Mouse (Mus musculus): Measurements from ENCODE around the gene AC170998.1. TPM values are rescaled to one million over a fixed set of nuclear protein-coding genes. Genes with fewer than 3 reads are reported as not detected.

Gene AC170998.1
- polyA plus RNA-seq (2015; fragmentation: Nextera tagmentation; extraction: Ambion mirVana), result 2.3 and 3.4 TPM in 2 replicates

DNA sequence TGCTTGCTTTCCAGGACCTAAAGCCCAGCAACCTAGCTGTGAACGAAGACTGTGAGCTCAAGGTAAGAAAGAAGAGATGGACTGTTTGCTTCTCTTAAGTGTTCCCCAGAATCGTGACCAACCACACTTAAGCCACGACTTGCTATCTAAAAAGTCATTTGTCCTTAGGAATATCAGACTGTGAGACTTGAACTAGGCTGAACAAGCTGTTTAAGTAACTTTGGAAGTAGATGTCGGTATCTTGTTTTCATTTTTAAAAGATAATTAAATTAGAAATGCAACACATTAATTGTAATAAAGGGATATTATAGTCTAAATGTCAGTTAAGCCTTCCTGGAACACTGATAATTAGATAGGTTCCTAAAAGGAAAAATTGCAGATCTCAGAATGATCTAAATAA, at the start of gene AC170998.1:
Gene AC170998.1, plus strand, starts transcription at position 301 of the 400 bp plus-strand sequence.
- H3K4me2 ChIP-seq (replicated peaks), result no peak within 1 kb of the TSS
- H3K4me1 ChIP-seq, result peaks cover 7% of the 10 kb centered on the region; the same call in 1 of the 2 replicates
- peaks cover 80% of the 10 kb centered on the region for H3K36me3 ChIP-seq
- no peak for ATAC-seq (ENCODE audit: insufficient number of reproducible peaks, low FRiP score, low TSS enrichment, low read depth)
- H3K4me3 ChIP-seq (replicated peaks), result no peak within 1 kb of the TSS
- no peak within 1 kb of the TSS for H3K9ac ChIP-seq
- no peaks in the 10 kb centered on the region for H3K27me3 ChIP-seq
- H3K27ac ChIP-seq (replicated peaks), result no peak within 1 kb of the TSS
- 91% methylated on average over 4 of the region's 4 CpGs for WGBS
- no peaks in the 10 kb centered on the region for H3K9me3 ChIP-seq (replicated peaks)

DNA sequence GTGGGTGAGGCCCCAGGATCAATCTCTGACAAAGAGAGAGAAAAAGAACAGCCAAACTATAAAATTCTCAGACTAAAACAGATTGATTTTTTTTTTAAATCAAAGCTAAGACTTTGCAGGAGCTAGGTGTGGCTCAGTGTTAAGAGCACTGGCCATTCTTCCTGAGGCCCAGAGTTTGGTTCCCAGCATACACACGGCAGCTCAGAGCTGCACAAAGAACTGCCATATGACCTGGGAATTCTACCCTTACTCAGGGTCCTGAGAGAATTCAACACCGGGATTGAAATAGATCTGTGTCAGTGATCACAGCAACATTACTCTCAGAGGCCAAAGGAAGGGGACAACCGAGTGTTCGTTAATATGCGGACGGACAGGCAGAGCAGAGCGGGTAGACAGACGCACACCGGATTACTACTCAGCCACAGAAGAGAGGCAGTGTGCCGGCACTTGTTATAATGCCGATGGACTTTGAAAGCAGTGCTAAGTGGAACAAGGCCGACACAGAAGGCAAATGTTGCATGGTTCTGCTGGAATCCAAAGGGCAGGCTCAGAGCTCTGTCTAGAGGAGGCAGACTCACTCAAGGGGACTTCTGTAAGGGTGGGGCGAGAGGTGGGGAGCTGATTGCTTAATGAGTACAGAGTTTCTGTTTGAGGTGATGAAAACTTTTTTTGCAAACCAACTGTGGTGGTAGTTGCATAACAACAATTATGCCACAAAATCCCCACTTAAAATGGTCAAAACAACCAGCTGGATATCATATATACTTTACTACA, 43.4 kb upstream of the AC170998.1 start:
- no peak for ATAC-seq (ENCODE audit: insufficient number of reproducible peaks, low FRiP score, low TSS enrichment, low read depth)
- 55% methylated on average over 13 of the region's 13 CpGs for WGBS
- no peak overlapping the region for H3K4me3 ChIP-seq (replicated peaks)
- no peaks in the 10 kb centered on the region for H3K9me3 ChIP-seq (replicated peaks)
- H3K4me2 ChIP-seq (replicated peaks), result no peak overlapping the region
- no peaks in the 10 kb centered on the region for H3K36me3 ChIP-seq
- H3K27ac ChIP-seq (replicated peaks), result no peak overlapping the region
- H3K27me3 ChIP-seq, result no peaks in the 10 kb centered on the region
- H3K4me1 ChIP-seq, result no peaks in the 10 kb centered on the region
- H3K9ac ChIP-seq, result no peak overlapping the region

DNA sequence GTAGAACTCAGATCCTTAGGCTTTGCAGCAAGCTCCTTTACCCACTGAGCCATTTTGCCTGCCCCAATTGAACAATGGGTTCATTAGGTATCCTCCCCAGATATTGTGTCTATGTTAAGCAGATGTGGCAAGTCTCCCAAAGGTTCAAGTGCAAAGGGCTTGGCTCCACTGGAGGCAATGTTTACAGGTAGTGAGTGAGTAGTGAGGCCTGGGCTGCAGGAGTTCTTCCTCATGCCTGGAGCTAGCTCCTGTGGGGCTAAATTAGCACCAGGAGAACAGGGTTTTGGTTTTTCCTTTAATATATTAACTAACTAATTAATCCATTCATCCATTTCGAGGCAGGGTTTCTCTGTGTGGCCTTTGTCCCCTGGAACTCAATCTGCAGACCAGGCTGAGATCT, 42.3 kb upstream of the AC170998.1 start:
- Histone ChIP-seq H3K36me3 (no peaks in the 10 kb centered on the region), H3K4me1 (no peaks in the 10 kb centered on the region), H3K9me3 (replicated peaks) (no peaks in the 10 kb centered on the region), H3K4me3 (replicated peaks) (no peak overlapping the region), H3K27ac (replicated peaks) (no peak overlapping the region), H3K4me2 (replicated peaks) (no peak overlapping the region), H3K27me3 (no peaks in the 10 kb centered on the region), H3K9ac (no peak overlapping the region)
- 48% methylated on average over 1 of the region's 1 CpGs for WGBS
- no peak for ATAC-seq (ENCODE audit: insufficient number of reproducible peaks, low FRiP score, low TSS enrichment, low read depth)

DNA sequence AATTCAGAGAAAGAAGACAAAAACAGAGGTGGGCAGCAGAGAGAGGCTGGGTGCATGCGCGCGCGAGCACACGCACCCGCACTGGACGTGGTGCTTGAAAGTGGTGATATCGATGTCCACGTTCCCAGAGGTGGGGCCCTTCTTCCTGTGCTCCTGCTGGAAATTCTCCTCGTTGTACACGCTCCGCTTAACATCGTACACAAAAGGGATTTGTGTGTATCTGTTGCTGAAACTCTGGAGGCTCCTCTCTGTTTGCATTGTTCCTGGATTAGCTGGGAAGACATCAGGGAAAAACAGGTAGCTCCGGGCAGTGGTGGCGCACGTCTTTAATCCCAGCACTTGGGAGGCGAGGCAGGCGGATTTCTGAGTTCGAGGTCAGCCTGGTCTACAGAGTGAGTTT, 41.3 kb upstream of the AC170998.1 start:
- WGBS, result 75% methylated on average over 19 of the region's 19 CpGs
- no peak overlapping the region for H3K27ac ChIP-seq (replicated peaks)
- no peak for ATAC-seq (ENCODE audit: insufficient number of reproducible peaks, low FRiP score, low TSS enrichment, low read depth)

DNA sequence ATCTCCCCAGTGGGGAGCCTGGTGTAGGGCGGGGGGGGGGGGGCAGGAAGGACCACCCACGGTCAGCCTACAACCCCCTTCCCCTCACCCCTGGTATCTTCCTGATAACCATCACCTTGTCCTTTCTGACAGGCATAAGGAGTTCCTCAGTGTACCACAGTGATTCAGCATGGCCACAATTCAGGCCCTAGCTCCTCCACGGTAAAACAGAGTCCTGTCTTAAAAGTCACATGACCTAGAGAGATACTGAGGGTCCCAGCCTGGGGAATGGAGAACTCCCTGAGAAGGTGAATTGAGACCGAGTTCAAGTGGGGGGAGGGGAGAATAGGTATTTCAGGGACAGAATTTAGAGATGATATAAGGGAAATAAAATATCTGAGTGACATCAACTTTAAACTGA, 38.5 kb upstream of the AC170998.1 start:
- WGBS, result 47% methylated on average over 4 of the region's 4 CpGs
- Histone ChIP-seq H3K27ac (replicated peaks) (no peak overlapping the region), H3K27me3 (peaks cover 8% of the 10 kb centered on the region), H3K9me3 (replicated peaks) (no peaks in the 10 kb centered on the region), H3K36me3 (no peaks in the 10 kb centered on the region), H3K4me3 (replicated peaks) (no peak overlapping the region), H3K9ac (no peak overlapping the region), H3K4me1 (peaks cover 12% of the 10 kb centered on the region), H3K4me2 (replicated peaks) (no peak overlapping the region)
- ATAC-seq (ENCODE audit: insufficient number of reproducible peaks, low FRiP score, low TSS enrichment, low read depth), result no peak

More for the DNA sequence above, 41.3 kb upstream of the AC170998.1 start:
- Histone ChIP-seq H3K9me3 (replicated peaks) (no peaks in the 10 kb centered on the region), H3K4me2 (replicated peaks) (no peak overlapping the region), H3K36me3 (no peaks in the 10 kb centered on the region), H3K4me3 (replicated peaks) (no peak overlapping the region), H3K4me1 (peaks cover 4% of the 10 kb centered on the region), H3K9ac (no peak overlapping the region), H3K27me3 (peaks cover 7% of the 10 kb centered on the region)

DNA sequence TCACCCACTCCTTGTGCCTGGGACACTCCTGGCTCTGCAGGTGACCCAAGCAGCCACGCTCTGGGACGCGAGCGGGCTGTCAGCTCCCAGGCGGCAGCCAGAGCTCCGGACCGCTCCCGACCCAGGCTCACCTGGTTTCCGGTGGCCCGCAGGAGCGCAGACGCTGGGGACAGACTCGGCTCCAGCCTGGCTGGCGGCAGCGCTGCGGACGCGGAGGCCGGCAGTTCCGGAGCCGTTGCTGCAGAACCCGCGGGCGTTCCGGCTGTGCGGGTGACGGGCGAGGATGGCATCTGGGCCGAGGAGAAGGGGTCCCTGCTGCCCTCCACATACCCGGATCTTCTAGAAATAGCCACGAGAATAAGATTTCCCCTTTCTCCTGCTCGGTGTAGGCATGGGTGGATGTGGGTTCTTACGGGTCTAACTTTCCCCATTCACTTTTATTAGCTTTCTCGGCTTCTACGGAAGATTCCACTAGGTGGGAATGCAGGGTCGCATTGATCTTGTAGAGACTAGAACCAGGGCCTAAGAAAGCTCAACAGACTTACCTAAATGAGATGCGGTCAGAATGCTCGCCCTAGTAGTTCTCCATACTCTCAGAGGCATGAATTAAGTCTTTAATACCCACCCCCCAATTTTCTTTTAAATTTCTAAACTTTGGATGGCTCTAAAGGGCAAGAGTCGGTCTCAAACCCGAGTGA, 36.1 kb upstream of the AC170998.1 start, which contains the start of gene Slc26a8:
Gene Slc26a8, minus strand, starts transcription at position 648 of the 698 bp plus-strand sequence.
- Histone ChIP-seq H3K4me1 (peaks cover 30% of the 10 kb centered on the region), H3K4me2 (replicated peaks) (peak within 1 kb of the TSS; percentile 63), H3K9me3 (replicated peaks) (no peaks in the 10 kb centered on the region), H3K27me3 (peaks cover 8% of the 10 kb centered on the region), H3K36me3 (no peaks in the 10 kb centered on the region), H3K9ac (peak within 1 kb of the TSS; percentile 42), H3K4me3 (replicated peaks) (peak within 1 kb of the TSS; percentile 98), H3K27ac (replicated peaks) (peak within 1 kb of the TSS; percentile 96)
- no peak for ATAC-seq (ENCODE audit: insufficient number of reproducible peaks, low FRiP score, low TSS enrichment, low read depth)
- 10% methylated on average over 40 of the region's 40 CpGs for WGBS

DNA sequence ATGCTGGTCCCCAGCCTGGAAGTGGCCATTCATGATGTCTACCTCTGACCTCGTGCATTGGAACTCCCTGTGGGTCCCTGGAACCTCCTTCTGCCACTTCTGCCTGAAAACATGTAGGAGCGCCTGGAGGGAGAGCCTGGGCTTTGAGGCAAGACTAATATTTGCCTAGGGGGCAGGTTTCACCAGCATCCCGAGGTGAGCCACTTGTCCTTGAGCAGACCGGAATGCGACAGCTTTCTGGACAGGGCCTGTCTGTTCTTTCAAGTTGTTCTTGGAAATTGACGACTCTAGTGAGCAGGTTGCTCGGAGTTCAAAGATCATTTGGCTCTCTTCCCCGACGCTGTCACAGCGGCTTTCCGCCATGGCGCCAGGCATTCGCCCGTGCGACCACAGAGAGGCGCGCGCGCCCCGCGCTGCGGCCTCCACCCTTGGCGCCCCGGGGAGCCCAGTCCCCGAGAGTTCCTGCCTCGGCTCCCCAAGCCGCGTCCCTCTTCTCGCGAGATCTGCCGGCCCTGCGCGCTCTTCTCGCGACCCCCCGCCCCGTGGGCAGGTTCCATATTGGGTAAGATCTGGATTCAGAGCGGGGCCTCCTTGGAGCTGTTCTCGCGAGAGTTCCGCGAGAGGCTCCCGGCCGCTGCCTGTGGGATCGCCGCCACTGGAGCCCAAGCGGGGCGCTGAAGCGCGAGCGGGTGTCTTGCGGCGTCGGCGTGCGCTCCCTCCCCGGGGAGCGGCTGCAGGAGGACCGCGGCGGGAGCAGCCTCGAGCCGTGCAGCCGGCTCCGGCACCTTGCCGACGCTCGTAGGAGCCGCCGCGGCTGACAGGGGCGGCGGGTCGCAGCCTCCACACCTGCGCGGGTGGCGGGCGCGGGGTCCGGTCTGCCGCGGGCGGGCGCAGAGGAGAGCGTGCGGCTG, 34.9 kb upstream of the AC170998.1 start, which contains the start of gene Mapk14:
Gene Mapk14, plus strand, starts transcription at position 554 of the 911 bp plus-strand sequence.
- Histone ChIP-seq H3K4me3 (replicated peaks) (peak within 1 kb of the TSS; percentile 98), H3K9me3 (replicated peaks) (no peaks in the 10 kb centered on the region), H3K4me1 (peaks cover 34% of the 10 kb centered on the region), H3K4me2 (replicated peaks) (peak within 1 kb of the TSS; percentile 59), H3K27me3 (peaks cover 8% of the 10 kb centered on the region), H3K36me3 (no peaks in the 10 kb centered on the region), H3K27ac (replicated peaks) (peak within 1 kb of the TSS; percentile 96), H3K9ac (peak within 1 kb of the TSS; percentile 92)
- ATAC-seq (ENCODE audit: insufficient number of reproducible peaks, low FRiP score, low TSS enrichment, low read depth), result peak; percentile 93
- under 1% methylated on average over 76 of the region's 86 CpGs for WGBS

DNA sequence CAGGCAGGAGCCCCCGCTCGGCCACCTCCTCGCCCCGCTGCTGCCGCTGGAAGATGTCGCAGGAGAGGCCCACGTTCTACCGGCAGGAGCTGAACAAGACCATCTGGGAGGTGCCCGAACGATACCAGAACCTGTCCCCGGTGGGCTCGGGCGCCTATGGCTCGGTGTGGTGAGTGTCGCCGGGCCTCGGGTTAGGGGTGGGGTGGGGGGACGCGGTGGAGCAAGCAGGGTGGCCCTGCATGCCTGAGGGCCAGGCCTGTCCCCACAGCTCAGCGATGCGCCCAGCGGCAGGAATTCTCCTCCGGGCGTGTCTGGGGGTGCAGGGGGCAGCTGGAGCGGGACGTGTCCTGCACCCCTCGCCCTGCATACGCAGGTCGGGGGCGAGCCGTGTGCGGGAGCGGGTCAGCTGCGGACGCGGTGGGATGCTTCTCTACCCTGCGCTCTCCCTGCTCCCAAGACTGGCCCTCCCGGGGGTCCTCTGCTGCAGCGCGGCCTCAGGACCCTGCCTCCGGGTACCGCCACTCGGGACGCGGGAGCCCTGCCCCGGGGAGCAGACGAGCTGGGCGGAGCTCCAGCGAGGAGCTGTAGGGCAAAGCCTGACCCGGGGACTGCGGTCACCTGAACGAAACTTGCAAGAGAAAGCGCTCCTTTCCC, 34.1 kb upstream of the AC170998.1 start:
- Histone ChIP-seq H3K9ac (peak overlapping the region; percentile 92), H3K4me3 (replicated peaks) (peak overlapping the region; percentile 98), H3K27me3 (peaks cover 8% of the 10 kb centered on the region), H3K27ac (replicated peaks) (peak overlapping the region; percentile 96), H3K9me3 (replicated peaks) (no peaks in the 10 kb centered on the region), H3K4me2 (replicated peaks) (peak overlapping the region; percentile 59), H3K36me3 (no peaks in the 10 kb centered on the region), H3K4me1 (peaks cover 41% of the 10 kb centered on the region)
- under 1% methylated on average over 52 of the region's 53 CpGs for WGBS
- peak; percentile 27 for ATAC-seq (ENCODE audit: insufficient number of reproducible peaks, low FRiP score, low TSS enrichment, low read depth)

DNA sequence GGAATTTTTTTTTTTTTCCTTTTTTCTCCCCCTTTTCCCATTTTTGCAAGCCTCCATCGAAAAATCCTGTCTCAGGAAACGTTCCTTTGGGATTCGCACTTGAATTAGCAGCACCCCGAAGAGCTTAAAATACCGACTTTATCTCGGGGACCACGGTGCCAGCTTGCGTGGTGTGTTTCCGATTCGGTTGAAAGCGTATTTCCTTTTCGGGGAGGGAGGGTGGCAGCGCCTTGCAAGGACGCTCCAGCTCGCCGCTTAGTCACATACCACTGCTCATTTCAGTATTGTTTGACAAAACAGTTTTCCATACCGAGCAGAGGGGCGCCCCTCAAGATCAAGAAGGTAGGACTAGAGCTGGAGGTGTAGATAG, 33.6 kb upstream of the AC170998.1 start:
- H3K4me3 ChIP-seq (replicated peaks), result peak overlapping the region; percentile 98
- WGBS, result 0% methylated on average over 18 of the region's 18 CpGs
- H3K27ac ChIP-seq (replicated peaks), result peak overlapping the region; percentile 96
- peak overlapping the region; percentile 59 for H3K4me2 ChIP-seq (replicated peaks)
- peaks cover 46% of the 10 kb centered on the region for H3K4me1 ChIP-seq
- ATAC-seq (ENCODE audit: insufficient number of reproducible peaks, low FRiP score, low TSS enrichment, low read depth), result no peak
- no peaks in the 10 kb centered on the region for H3K36me3 ChIP-seq
- peak overlapping the region; percentile 92 for H3K9ac ChIP-seq
- no peaks in the 10 kb centered on the region for H3K9me3 ChIP-seq (replicated peaks)
- H3K27me3 ChIP-seq, result peaks cover 8% of the 10 kb centered on the region

DNA sequence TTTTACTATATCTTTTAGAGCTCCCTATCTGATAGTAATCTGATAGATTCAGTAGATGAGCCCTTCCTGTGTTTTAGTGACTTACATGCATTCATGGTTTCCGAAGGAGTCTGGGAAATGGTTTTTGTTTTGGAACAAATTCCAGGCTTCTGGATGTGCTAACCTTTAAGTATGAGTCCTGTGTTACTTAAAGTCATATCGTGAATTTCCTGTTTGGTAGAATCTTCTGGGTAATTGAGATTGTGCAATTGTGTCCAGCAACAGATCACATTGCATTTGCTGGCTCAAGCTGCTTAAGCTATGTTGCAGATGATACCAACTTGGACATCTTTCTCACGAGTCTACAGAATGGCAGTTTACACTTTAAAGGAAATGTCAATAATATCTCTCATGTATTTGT, 32.8 kb upstream of the AC170998.1 start:
- Histone ChIP-seq H3K4me3 (replicated peaks) (peak overlapping the region; percentile 98), H3K36me3 (no peaks in the 10 kb centered on the region), H3K4me1 (peaks cover 54% of the 10 kb centered on the region), H3K27ac (replicated peaks) (peak overlapping the region; percentile 96), H3K9me3 (replicated peaks) (no peaks in the 10 kb centered on the region), H3K9ac (peak overlapping the region; percentile 92; the same call in 1 of the 2 replicates), H3K27me3 (peaks cover 8% of the 10 kb centered on the region), H3K4me2 (replicated peaks) (peak overlapping the region; percentile 59)
- 12% methylated on average over 3 of the region's 3 CpGs for WGBS
- ATAC-seq (ENCODE audit: insufficient number of reproducible peaks, low FRiP score, low TSS enrichment, low read depth), result no peak

All from embryonic facial prominence, embryonic 15.5 days (tissue).